Mouse (Mus musculus): ENCODE measurements around the gene Bsn.
"Not testable (repeated sequence)": the region's sequence is repeated elsewhere in the genome, so short reads cannot be mapped to it uniquely, and the experiment has no call there.

Gene Bsn

DNA sequence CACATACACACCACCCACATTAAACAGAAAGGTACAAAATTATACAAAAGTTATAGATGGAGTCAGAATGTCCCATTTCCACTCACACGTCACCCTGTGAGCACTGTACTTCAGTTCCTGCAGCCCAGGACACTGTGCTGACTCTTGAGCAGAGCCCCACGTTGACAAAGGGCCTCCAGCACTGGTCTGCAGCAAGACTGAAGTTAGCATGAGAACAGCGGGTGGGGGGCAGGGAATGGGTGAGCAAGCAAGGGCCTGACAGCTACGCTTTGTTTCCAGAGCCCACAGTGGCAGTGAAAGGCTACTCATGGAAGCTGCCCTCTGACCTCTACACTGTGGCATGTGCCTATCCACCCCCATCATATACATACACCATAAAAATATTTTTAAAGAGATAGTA is 40.4 kb downstream of the Bsn start:
- peak; percentile 46 for DNase-seq (ENCODE audit: low spot score)

GRCm38 (mm10) chr9:108147606-108148005 is 42.6 kb downstream of the Bsn start:
- no peak for DNase-seq (ENCODE audit: low spot score)

- no peak for DNase-seq (ENCODE audit: low spot score)
Measured at GRCm38 (mm10) chr9:108146451-108146850, 43.7 kb downstream of the Bsn start.

- DNase-seq (ENCODE audit: low spot score) = no peak
Measured at GRCm38 (mm10) chr9:108145740-108146139, 44.4 kb downstream of the Bsn start.

DNA sequence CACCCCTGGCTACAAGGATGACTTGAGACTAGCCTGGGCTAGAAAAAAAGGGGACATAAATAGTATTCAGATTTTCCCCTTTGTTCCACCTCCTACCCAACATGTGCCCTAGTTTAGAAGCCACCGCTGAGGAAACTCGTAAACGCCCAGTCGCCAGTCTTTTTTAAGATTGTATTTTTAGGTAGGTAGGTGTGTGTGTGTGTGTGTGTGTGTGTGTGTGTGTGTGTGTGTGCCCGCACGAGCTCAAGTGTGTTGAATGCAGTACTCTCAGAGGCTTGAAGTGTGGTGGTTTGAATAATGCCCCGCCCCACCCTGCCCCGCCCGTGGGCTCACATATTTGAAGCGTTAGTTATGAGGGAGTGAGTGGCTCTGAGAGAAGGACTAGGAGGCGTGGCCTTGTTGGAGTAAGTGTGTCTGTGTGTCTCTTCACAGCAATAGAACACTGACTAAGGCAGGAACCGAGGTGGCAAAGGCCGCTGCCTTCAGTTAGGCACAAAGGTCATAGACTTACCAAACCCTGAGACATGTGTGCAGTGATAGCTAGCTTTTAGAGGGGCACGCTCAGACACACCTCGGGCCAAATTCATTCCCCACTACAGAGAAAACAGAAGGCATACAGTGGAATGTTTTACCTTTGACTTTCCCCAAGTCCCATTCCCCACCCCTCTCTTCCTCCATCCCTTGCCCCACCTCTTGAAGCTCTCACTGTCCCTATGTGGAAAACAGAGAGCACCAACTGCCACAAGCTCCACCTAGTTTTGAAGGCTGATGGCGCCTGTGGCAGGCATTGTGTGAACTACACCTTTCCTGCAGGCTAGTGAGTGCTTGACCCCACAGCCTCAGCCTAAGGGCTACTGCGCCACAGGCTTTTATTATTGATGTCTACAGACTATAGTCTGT is 45.6 kb downstream of the Bsn start:
- no peak for DNase-seq (ENCODE audit: low spot score)

DNA sequence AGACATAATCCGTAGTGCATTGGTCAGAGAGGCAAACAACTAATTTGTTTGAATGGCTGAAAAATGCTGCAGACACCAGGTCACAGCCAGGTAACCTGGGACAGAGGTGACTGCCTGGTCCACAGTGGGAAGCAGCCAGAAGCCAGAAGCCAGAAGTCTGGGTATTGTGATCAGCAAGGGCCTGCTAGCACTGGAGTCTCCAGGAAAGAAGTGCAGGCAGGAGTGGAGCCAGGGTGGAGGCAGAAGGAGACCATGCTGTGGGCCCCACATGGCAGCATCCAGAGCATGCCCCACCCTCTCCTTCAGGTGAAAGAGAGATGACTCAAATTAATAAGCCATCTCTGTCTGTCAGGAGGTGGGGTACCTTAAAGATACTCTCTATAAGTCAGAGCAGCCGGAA is 46.7 kb downstream of the Bsn start:
- no peak for DNase-seq (ENCODE audit: low spot score)

- DNase-seq (ENCODE audit: low spot score) = no peak
Measured at GRCm38 (mm10) chr9:108141387-108141786, 48.8 kb downstream of the Bsn start.

DNA sequence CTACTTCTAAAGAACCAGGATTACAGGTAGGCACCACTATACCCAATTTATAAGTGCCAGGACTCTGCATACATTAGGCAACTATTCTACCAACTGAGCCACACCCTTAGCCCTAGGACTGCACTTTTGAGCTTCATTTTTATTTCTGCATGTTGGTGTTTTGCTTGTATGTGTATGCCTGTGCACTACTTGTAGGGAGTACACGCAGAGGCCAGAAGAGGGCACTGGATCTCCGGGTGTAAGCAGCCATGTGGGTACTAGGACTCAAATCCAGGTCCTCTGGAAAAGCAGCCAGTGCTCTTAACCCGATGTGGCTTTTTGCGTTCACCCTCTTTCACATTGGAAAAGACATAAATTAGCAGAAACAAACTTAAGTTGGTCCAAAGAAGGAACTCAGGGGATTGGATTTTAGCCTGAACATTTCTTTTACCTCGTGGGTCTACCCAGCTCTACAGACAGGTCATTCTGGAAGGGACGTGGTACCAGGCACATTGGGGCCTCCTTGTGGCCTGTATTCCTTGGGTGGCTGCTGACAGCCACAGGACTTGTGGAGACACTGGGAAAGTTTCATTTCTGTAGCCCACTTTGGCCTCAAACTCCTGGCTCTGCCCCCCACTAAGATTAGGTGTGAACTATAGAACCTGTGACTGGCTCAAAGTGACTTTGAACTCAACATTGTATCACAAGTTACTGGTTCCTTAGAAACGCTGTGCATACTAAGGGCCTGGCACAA is 50.1 kb downstream of the Bsn start:
- DNase-seq (ENCODE audit: low spot score) = no peak

GRCm38 (mm10) chr9:108139169-108139962 is 50.8 kb downstream of the Bsn start:
- no peak for DNase-seq (ENCODE audit: low spot score)

DNA sequence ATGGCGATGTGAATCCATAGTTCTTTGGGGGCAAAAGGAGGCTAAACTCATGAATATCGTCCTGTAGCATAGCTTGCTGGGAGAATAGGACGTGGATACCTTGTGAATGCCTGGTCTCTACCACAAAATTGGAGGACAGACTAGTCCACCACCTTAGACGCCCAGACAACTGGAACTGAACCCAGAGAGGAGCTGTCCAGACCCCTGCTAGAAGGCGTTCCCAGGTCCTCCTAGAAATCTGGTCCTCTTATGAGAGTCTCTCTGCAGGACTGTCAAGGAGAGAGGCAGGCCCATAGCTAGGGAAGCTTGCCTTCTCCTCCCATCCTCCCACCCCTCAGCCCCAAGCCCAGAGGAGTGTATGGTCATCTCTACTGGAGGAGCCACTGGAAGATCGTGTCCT is 52.1 kb downstream of the Bsn start:
- DNase-seq (ENCODE audit: low spot score) = no peak

DNA sequence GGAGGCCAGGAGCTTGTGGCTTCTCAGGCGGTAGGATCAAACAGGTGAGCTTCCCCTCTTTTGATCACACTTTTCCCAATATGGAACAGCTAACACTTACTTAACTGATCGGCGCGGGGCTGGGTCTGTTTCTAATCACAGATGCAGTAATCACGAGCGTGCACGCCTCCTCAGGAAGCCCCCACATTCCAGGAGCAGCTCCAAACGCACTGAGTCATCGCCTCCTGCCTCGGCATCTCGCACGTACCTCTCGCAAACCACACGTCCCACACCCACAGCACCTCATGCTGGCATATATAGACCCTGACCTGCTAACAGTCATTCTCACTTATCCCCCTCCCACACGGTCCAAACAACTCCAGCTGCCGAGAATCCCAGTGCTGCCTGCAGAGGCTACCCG is 52.7 kb downstream of the Bsn start:
- DNase-seq (ENCODE audit: low spot score) = no peak

GRCm38 (mm10) chr9:108136930-108137462 is 53.2 kb downstream of the Bsn start:
- DNase-seq (ENCODE audit: low spot score) = no peak

GRCm38 (mm10) chr9:108136225-108136624 is 54.0 kb downstream of the Bsn start:
- DNase-seq (ENCODE audit: low spot score) = peak; percentile 64

DNA sequence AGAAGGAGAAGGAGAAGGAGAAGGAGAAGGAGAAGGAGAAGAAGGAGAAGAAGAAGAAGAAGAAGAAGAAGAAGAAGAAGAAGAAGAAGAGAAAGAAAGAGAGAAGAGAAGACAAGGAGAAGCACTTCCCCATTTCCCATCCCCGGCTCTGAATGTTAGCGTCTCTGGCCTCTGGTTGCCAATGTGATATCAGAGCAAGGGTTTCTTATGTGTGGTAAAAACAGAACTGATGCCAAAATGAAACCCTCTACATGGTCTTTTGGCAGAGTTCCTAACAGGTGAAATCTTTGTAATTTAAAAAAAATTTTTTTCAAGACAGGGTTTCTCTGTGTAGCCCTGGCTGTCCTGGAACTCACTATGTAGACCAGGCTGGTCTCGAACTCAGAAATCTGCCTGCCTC is 54.5 kb downstream of the Bsn start:
- not testable (repeated sequence) for DNase-seq (ENCODE audit: low spot score)

- DNase-seq (ENCODE audit: low spot score) = peak; percentile 16
Measured at GRCm38 (mm10) chr9:108133478-108133877, 56.7 kb downstream of the Bsn start.

DNA sequence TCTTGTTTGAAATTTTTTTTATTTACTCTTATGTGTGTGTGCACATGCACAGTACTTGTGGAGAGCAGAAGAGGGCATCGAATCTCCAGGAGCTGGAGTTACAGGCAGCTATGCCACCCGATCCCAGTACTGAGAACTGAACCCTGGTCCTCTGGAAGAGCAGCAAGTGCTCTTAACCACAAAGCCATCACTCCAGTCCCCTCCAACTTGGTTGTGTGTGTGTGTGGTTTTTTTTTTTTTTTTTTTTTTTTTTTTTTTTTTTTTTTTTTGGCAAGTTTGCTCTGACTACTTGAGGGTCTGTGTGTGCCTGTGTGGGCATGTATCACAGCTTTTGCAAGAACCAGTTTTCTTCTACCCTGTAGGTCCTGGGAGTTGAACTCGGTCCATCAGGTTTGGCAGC is 57.8 kb downstream of the Bsn start:
- DNase-seq (ENCODE audit: low spot score) = no peak

GRCm38 (mm10) chr9:108131502-108131901 is 58.7 kb downstream of the Bsn start:
- no peak for DNase-seq (ENCODE audit: low spot score)

DNA sequence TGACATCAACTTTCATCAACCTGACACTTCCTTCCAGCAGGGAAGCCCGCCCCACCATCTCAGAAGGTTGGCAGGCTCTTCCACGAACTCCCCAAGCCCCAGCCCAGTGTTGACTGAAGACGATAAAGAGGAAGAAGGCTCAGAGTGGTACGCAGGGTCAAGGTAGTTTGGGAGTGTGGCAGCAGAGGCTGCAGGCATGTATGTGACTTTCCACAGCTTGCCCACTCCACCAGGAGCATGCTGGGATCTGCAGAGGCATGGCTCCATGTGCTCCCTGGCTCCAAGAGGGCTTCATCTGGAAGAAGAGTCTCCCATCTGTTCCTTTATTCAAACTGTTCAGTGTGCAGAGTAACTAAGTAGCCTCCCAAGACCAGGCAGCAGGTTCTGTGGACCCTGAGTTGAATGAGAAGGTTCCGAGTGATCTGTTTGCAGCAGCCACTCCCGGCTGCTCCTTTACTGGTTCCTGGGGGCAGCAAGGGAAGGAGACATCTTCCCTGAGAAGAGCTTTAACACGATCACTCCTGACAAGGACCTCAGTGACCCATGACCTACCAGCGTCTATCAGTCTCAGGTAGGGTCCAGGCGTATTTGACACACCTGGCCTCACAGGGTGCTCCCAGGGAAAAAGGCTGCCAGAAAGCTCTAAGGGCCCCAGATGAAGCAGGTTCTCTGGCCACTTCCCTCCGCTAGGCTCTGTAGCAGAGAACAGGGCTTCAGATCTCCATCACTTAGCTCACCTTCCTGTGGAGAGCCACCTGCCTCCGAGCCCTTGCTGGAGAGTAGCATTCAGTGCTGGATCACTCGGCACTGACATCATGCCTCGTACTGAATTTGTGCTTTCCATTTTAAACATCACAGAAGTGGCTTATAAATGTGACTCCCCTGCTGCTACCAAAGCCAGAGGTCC is 60.9 kb downstream of the Bsn start:
- DNase-seq (ENCODE audit: low spot score) = no peak

DNA sequence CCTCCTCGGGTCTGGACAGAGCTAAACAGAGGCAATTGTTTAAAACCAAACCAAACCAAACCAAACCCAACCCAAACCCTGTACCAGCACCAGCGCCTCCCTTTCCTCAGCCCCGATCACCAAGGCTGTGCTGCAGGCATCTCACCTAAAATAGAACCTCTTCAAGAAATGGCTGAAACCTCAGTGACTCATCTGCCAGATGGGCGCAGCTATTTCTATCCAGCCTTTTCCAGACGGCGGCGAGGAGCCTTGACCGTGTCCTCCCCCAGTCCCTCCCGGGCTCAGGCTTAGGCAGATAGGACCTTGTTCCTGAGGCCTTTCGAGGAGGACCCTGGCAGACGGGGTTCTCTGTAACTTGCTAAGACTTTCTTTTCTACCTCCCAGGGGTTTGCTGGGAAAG is 61.9 kb downstream of the Bsn start:
- DNase-seq (ENCODE audit: low spot score) = no peak

GRCm38 (mm10) chr9:108126436-108127180 is 63.6 kb downstream of the Bsn start:
- DNase-seq (ENCODE audit: low spot score) = no peak

Measured in retina, embryonic 14.5 days (tissue).